Mouse (Mus musculus) lung, postnatal 36 days (tissue): ENCODE results near the gene Fam172a.

Experiments used
- DNase-seq: peaks from one replicate; pipeline ENCODE4 v3.0.0; 2022; ENCODE audit warnings: mixed read lengths

Fam172a gene

GRCm38 (mm10) chr13:78181071-78181929, 479.5 kb downstream of the Fam172a start:
- no peak for DNase-seq

- DNase-seq = no peak
Measured at GRCm38 (mm10) chr13:78181930-78182558, 480.2 kb downstream of the Fam172a start.

- DNase-seq = no peak
Measured at GRCm38 (mm10) chr13:78183004-78183403, 481.2 kb downstream of the Fam172a start.

GRCm38 (mm10) chr13:78183986-78184385, 482.2 kb downstream of the Fam172a start:
- no peak for DNase-seq

- DNase-seq = no peak
Measured at GRCm38 (mm10) chr13:78184786-78185466, 483.1 kb downstream of the Fam172a start.

GRCm38 (mm10) chr13:78186340-78186946, 484.6 kb downstream of the Fam172a start:
- peak; percentile 29 for DNase-seq

- DNase-seq = no peak
Measured at GRCm38 (mm10) chr13:78187833-78188232, 486.0 kb downstream of the Fam172a start.

GRCm38 (mm10) chr13:78189586-78189985, 487.8 kb downstream of the Fam172a start:
- DNase-seq = no peak

- no peak for DNase-seq
Measured at GRCm38 (mm10) chr13:78193211-78193610, 491.4 kb downstream of the Fam172a start.

GRCm38 (mm10) chr13:78194135-78194849, 492.5 kb downstream of the Fam172a start:
- no peak for DNase-seq

- no peak for DNase-seq
Measured at GRCm38 (mm10) chr13:78194850-78195600, 493.2 kb downstream of the Fam172a start.

- no peak for DNase-seq
Measured at GRCm38 (mm10) chr13:78195601-78196115, 493.8 kb downstream of the Fam172a start.

- no peak for DNase-seq
Measured at GRCm38 (mm10) chr13:78196236-78196796, 494.5 kb downstream of the Fam172a start.

GRCm38 (mm10) chr13:78197286-78197818, 495.5 kb downstream of the Fam172a start:
- DNase-seq = no peak

- peak; percentile 10 for DNase-seq
Measured at GRCm38 (mm10) chr13:78197819-78198390, 496.1 kb downstream of the Fam172a start.

GRCm38 (mm10) chr13:78198391-78198870, 496.6 kb downstream of the Fam172a start:
- no peak for DNase-seq

- DNase-seq = peak; percentile 26
Measured at GRCm38 (mm10) chr13:78198871-78199641, 497.2 kb downstream of the Fam172a start.

GRCm38 (mm10) chr13:78199642-78200160, 497.9 kb downstream of the Fam172a start, which contains the start of gene Nr2f1:
Nr2f1 (minus strand) TSS chr13:78199757.
- DNase-seq = no peak

GRCm38 (mm10) chr13:78200407-78200806, 498.6 kb downstream of the Fam172a start:
- peak; percentile 19 for DNase-seq
